Mouse (Mus musculus) left cerebral cortex, adult 8-10 months (tissue): ENCODE results near the gene Timp3. TPM values are rescaled to one million over a fixed set of nuclear protein-coding genes. Genes with fewer than 3 reads are reported as not detected.

ENCODE experiments used
- DNase-seq, 2 experiments: peaks; one replicate each; pipeline ENCODE4 v3.0.0; 2022; ENCODE audit warnings: low spot score in 2 of 2
- total RNA-seq, 4 experiments: library from RNA; stranded (reverse); gene quantifications; 2 replicates each; pipeline ENCODE4 v1.2.4; 2022

Gene Timp3
- total RNA-seq, 4 experiments from 2014 or later: 67.3 to 73.9 (median 69.9) TPM

- DNase-seq: no peak
Measured at GRCm38 (mm10) chr10:86384655-86385054, 84.5 kb downstream of the Timp3 start.

DNA sequence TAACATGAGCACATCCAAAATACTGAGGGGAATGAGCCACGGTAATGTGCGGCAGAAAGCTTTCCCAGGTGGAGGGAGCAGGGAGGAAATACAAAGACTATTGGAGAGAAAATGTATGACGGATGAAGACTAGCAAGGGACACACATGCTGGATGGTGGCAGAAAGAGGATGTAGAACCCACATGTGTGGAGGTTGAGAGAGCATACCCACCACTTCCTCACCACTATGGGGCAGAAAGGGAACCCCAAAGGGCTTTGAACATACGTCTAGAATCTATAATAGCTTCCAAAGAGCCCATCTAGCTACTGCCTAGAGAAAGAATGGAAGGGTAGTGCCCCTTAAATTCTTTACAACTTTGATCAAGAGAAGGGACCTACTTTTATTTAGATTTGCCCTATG lies 85.5 kb downstream of the Timp3 start:
- no peak for DNase-seq

DNA sequence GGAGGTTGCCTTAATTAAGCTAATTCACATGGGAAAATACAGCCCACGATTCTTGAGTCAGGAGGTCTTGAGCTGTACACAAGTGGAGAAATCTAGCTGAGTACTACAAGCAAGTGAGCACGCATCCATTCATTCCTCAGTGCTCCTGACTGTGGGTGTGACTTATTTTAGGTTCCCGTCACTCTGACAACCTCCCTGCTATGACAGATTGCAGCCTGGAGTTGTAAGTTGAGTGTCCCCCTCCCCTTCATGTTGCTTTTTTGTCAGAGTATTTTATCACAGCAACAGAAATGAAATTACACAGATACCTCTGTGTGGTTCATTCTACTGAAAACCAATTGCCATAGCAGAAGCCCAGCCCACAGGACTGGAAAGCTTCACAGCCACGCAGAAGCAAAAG lies 86.1 kb downstream of the Timp3 start:
- DNase-seq: no peak

DNA sequence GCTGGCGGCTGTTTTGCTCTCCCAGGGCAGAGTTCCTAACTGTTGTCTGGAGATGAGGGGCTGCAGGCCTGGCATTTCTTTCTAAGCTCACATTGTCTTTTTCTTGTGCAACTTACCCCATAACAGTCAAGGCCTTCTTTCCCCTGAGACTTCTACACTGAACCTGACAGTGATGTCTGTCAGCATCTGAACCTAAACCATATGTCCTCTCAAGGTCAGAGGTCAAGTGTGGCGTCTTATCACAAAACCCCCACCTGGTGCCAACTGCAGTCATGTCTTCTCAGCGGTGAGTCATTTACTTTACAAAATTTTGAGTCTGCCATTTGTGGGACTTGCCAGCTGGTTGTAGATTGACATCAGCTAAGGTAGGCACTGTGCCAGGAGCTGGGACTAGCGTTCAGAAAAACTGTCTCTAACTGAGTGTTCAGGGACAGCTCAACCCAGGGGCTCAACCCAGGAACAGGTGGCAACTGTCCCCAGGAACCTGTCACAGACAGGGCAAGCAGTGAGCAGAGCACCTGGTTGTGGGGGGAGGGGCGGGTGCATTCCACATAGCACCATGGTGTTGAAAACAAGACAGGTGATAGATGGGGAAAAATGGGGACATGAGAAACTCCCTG lies 87.8 kb downstream of the Timp3 start:
- DNase-seq: peak in 1 of 2 experiments; percentile 19

DNA sequence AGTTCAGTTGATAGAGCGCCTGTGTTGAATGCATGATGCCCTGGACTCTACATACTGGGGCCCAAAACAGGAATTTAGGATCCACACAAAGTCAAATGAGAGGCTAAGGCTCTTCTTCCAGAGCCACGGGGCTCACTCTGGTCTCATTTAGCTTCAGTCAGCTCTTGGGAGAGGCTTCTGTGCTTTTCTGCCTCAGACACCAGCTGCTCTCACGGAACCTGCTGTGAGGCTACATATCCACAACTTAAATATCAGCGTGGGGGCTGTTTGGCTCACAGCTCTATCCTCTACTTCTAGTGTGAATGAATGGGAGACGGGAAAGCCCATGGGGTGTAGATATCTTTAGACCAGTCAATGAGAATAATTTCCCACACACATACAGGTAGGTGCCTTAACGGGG lies 88.6 kb downstream of the Timp3 start:
- DNase-seq: peak; percentile 15 to 62

DNA sequence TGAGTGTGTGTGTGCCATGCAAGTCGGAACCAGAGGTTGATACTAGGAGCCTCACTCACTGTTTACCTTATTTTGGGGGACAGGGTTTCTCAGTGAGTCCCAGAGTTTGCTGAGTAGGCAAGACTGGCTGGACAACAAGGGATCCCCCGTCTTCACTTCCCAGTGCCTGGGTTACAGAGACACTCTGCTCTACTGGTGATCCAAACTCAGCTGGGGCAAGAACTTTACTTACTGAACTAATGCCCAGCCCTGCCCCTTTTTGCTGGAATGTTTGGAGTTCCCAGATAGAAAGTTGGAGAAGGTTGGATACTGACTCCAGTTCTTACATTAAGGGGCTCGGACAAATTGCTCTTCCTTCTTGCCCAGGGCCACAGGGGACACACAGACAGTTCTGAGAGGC lies 89.2 kb downstream of the Timp3 start:
- no peak for DNase-seq

DNA sequence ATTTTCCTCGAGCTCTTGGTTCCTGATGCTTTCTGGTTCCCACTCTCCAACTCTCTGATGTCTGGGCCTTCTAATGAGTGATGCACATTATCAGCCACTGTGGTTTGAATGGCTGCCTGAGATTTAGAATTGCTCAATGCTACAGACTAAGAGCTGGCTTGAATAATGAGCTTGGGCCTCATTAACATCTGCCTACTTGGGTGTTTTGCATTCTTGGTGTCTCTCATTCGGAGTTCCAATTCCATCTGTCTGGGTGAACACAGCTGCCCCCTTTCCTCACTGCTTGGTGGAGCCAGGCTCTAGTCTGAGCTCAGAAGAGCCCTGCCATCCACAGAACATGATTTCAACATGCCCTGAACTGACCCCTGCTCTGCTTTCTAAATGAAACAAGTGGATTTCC lies 89.7 kb downstream of the Timp3 start:
- DNase-seq: no peak

GRCm38 (mm10) chr10:86392399-86392798 lies 92.2 kb downstream of the Timp3 start:
- DNase-seq: no peak

- no peak for DNase-seq
Measured at GRCm38 (mm10) chr10:86397577-86398346, 97.6 kb downstream of the Timp3 start.

DNA sequence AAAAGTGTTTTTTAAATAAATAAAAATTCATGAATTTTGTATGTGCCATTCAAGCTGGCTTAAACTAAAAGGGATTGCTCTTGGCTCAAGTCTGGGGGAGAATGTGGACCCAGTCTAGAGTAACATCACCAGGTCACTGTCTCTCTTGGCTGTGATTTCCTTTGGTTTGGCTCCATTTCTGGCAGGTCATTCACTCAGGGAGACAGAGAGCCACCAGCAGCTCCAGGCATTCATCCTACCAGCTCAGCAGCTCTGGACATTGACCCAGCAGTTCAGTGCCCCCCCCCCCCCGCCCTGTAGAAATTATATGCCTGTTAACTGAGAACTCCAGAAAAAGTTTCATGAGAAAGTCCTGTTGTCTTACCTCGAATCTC lies 98.2 kb downstream of the Timp3 start:
- DNase-seq: no peak

Other genes with a start within 250 kb of the Timp3 start
- 10 to 100 TPM; 26.7 to 30.5 (median 29.9) TPM for gene Syn3, start 198.5 kb downstream of the Timp3 start, total RNA-seq